Mouse (Mus musculus) kidney, adult 2 months (tissue): ENCODE data around the gene Dhx8.

ENCODE experiments used
- CTCF ChIP-seq: fragments of 200-500 bp; conservative IDR thresholded peaks from 2 replicates; pipeline ENCODE4 v1.5.1; 2011; ENCODE audit warnings: low read depth, mild to moderate bottlenecking, control low read depth, low read length, moderate library complexity, mixed read lengths; ENCODE audit not compliant: insufficient read depth, insufficient read length
- POLR2A ChIP-seq: fragments of 200-500 bp; IDR thresholded peaks from one replicate; pipeline ENCODE4 v1.6.1; 2011; ENCODE audit warnings: low read depth, low read length, control low read depth

- TF ChIP-seq POLR2A (no peak), CTCF (no peak)
Observed at GRCm38 (mm10) chr11:101785143-101785851, 52.6 kb downstream of the Dhx8 start, which contains the start of gene Etv4.
